Mouse (Mus musculus) urinary bladder, adult 2 months (tissue): ENCODE data around the gene Tmem231. TPM values are rescaled to one million over a fixed set of nuclear protein-coding genes. Genes with fewer than 3 reads are reported as not detected.
A peak's percentile ranks its signal among the peaks of the same experiment; 100 is the strongest.
"Not testable (repeated sequence)": the region's sequence is repeated elsewhere in the genome, so short reads cannot be mapped to it uniquely, and the experiment has no call there.

Source experiments
- DNase-seq: peaks from one replicate; pipeline ENCODE4 v3.0.0; 2022; ENCODE audit warnings: low spot score
- polyA plus RNA-seq: library from polyadenylated mRNA; depleted of rRNA; stranded (reverse); fragments of >200 nt; gene quantifications from 2 replicates; pipeline ENCODE4 v1.2.3, GENCODE M21; 2012

Gene Tmem231
- polyA plus RNA-seq, 1 experiment: 8.1 TPM

DNA sequence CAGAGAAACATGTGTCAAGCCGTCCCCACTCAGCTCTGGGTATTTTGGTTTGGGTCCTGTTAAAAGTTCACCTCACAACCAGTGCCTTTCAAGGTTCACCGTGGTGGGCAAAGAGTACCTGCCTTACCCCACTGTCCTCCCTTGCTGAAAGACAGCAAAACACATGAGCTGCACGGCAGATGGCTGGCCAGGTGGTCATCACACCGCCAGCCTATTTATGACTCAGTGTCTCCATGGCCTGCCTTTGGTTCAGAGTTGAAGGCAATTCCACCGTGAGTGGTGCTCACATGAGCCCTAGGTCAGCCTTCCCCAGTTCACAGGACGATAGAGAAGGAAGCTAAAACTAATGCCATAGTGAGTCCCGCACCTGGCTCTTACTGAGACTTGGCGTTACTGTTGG is 14.3 kb upstream of the Tmem231 start:
- no peak for DNase-seq

DNA sequence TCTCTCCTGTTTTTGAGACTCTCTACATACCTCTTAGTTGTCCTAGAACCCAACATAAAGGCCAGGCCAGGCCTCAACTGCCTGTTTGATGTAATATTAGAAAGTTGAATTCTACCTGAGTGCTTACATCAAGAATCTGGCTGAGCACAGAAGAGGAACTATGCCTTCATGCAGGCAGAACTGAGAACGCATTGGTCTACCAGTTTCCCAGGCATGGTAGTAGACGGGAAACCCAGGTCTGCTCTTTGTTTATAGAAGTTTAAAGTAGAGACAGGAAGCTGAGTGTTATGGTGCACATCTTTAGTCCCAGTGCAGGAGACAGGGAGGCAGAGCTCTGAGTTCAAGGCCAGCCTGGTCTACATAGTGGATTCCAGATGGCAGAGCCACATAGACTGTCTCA is 13.5 kb upstream of the Tmem231 start:
- no peak for DNase-seq

DNA sequence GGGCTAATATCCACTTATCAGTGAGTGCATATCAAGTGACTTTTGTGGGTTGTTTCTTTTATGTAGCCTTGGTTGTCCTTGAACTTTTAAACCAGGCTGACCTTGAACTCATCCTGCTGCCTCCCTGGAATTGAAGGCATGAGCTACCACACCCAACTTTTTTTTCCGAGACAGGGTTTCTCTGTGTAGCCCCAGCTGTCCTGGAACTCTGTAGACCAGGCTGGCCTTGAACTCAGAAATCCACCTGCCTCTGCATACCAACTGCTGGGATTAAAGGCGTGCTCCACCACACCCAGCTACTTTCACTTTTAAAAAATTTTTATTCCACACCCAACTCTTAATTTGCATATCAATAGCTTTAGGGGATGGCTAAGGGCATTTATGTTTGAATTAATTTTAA is 9.9 kb upstream of the Tmem231 start:
- no peak for DNase-seq

DNA sequence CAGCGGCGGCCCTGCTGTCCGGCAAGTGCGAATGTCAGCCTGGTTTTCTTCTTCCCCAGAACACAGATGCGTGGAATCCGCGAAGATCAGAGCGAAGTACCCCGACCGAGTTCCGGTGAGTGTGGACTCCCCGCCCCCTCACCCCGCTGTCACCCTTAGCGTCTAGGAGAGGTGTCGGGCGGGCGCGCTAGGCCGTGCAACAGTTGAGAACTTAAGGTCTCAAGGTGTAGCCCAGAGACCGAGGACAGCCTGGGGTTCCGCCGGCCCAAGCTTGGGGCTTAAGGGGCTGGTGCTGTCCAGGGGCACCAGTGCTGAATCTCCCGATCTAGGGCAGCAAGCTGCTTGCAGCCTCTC is 7.4 kb upstream of the Tmem231 start:
- no peak for DNase-seq

DNA sequence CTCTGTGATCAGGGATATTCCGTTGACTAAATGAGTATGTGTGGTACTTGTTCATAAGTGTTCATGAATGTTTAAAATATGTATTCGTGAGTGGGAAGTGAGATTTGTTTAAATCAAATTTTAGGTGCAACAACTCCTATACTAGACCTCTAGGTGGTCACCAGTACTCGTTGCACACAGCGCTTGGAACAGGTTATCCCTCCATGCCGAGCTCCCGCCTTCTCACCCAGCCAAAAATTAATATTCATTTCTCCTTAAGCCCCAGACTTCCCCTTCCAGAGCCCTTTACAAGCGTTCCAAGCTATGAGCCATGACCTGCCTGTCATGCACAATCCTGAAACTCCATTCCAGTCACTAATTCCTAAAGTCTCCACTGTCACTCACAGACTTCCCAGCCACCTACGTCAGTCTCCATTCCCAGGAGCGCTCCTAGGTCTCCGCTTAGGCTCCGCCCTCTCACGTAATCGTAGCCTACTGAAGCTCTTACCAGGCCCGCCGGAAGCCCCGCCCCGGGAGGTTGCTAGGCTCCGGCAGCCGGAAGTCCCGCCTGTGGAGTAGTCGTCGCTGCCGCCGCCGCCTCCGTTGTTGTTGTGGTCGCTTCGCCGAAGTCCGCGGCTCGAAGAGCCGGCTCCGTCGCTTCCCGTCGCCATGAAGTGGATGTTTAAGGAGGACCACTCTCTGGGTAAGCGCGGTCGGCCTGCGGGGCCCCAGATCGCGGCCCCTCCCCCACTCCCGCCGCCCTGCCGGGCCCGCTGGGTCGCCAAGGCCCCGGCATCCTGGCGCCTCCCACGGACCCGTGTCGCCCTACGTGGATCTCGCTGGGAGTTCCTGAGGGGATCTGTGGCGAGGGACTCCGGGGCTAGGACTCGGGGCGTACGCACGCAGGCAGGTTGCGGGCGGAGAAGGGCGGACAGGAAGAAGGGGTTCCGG is 6.8 kb upstream of the Tmem231 start, which contains the start of gene Gabarapl2:
Gabarapl2 (plus strand) TSS at position 533 of the 930 bp plus-strand sequence.
- peak; percentile 88 for DNase-seq

DNA sequence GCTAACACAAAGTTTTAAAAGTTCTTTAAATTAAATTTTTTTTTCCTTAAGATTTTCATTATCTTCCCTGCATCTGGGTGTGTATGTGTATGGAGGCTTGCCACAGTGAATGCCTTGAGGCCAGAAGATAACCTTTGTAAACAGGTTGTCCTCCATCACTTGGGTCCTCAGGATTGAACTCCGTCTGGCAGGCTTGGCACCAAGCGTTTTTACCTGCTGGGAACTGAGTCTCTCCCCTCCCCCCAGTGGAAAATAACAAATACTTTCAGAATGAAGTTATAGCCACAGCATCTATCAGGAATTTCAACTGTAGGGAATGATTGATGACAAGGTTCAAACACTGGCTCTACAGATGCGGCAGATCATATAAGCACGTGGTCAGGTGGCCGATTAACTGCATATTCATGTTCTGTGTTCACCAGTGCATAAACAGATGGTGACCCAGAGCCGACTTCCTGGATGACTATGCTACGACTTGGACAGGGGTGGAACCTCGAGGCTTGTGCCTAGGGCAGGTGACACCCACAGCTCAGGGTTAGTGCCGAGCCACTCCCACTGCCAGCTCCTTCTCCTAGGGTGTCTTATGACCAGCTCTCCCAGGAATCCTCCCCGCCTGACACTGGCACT is 5.9 kb upstream of the Tmem231 start:
- peak; percentile 35 for DNase-seq

DNA sequence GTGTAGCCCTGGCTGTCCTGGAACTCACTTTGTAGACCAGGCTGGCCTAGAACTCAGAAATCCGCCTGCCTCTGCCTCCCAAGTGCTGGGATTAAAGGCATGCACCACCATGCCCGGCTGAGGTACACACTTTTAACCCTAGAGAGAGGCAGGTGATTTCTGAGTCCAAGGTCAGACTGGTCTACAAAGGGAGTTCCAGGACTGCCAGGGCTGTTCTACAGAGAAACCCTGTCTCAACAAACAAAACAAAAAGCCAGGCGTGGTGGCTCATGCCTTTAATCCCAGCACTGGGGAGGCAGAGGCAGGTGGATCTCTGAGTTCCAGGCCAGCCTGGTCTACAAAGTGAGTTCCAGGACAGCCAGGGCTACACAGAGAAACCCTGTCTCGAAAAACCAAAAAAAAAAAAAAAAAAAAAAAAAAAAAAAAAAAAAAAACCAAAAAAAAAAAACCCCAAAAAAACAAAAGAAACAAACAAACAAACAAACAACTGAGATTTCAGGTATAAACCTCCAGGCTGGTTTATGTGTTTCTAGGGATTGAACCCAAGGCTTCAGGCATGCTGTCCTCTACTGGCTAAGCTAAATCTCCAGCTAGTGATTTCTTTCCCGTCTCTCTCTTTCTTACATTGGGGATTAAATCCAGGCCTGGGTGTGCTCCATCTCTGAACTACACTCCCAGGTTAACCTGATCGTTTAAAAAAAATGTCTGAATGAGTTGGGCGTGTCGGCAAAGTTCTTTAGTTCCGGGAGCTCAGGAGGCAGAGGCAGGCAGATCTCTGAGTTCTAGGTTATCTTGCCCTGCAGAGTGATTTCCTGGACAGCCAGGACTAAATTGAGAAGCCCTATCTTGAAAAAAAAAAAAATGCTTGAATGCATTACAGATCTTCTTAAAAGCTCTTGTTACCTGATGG is 4.7 kb upstream of the Tmem231 start:
- not testable (repeated sequence) for DNase-seq

DNA sequence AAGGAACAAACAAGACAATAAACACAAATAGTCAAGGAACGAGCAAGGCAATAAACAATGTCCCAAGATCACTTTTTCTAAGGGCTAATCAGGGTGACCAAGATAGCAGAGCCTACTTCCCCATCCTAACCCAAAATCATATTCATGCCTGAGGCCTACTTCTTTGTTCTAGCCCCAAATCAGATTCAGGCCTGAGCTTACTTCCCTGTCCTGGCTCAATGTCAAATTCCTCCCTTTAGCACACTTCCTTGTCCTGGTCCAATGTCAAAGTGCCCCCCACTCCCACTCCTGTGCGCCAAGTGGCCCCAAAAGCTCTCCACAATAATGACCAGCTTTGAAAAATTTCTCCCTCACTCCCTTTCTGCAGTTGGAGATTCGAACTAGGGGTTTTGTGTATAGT is 3.5 kb upstream of the Tmem231 start:
- no peak for DNase-seq

DNA sequence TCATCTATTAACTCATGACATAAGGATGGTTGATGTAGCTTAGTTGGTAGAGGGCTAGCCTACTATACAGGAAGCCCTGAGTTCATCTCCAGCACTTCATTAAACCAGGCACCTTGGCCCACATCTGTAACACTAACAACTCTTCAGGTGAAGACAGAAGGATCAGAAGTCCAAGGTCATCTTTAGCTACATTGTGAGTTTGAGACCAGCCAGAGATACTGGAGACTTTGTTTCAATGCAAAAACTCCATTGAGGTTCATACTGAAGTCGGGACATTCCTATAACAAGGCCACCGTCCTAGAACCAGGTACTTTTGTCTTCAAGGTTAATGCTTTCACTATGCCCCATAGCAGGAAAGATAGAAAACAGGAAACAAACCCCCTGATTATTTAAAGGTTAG is 520 bp upstream of the Tmem231 start:
- no peak for DNase-seq

DNA sequence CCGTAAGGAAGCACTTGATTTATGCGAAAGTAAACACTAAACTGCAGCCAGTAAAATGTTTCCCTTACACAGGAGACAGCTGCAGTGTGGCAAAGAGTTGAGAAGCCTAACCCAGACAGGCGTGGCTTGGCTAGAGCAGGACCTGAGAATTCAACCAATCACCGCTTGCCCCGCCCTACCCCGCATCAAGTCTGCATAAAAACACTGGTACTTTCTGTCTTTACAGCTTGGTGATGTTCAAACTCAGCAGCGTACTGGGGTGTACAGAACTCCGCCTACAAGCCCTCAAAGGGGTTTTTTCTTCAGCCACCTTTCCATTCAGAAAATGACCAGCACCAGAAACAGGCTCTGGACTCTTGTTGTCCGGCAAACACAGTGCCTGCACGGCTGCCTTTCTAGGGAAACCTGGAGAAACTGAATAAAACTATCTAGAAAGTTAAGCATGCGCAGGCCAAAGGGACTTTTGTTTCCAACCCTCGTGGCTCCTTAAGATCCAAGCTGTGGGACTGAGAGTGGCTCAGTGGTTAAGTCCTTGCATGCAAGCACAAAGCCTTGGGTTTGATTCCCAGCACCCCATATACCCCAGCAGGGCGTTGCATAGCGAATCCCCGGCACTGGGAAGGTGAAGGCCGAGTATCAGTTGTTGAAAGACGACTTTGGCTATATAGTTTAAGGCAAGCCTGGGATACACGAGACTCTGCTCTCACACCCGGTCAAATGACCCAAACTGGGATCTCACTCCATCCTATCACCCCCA is 923 bp downstream of the Tmem231 start:
- DNase-seq: no peak

DNA sequence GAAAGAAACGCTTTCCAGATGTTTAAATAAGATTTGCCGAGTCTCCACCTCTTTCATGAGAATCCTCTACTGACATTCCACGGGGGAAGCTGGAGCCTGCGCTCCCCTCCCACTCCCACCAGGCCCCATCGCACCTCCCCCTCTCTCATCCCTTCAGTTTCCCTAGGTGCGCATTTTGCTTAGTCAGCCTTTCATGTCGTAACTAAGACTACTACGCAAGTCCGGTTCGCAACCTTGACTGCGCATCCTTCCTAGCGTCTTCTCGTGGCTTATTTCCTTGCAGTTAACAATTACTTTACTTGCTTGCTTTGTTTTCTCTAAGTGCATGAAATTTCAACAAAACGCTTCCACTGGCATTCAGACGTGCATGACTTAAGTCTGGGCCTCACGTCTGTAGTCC is 2.0 kb downstream of the Tmem231 start:
- no peak for DNase-seq

DNA sequence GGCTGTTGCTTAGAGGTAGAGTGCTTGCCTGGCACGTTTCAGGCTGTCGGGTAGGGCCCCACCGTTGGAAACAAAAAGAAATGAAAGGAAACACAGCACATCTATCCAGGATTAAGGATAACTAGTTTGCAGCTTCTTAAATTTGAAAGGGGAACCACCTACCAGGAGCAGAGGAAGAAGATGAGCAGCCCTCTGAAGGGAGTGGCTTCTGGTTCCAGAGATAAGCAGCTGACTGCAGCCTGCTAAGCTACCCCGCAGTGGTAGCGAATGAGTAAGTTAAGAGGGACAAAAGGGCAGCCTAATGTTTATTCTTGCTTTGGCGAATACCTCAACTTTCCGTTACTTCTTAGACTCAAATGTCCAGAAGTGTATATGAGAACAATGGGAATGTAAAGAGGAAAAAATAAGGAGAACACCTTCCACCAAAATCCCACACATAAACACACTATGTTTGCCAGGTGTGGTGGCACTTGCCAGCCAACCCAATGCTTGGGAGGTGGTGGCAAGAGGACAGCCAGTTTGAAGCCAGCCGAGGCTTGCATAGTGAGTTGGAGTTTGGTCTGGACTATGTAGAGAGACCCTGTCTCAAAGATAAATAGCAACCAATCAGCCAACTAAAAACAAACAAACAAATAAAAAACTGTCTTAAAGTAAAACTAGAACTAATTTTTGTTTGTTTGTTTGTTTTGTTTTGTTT is 3.9 kb downstream of the Tmem231 start:
- no peak for DNase-seq

DNA sequence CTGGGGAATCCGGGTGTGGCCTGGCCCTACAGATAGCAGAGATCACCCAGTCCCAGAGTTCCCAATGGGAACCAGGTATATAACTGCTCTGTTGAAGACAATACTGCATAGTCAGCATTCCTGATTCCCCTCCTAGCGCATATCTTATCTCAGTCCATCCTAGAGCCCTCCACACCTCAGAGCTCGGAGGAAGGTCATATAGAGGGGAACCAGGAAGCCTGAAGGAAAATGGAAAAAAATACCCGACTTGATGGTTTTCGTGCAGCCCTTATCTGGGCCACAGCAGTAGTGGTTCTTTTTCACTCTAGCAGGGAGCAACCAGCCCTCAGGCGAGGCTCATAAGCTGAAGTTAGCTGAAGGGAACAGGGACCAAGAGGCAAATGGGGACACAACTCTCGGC is 8.7 kb downstream of the Tmem231 start:
- no peak for DNase-seq

DNA sequence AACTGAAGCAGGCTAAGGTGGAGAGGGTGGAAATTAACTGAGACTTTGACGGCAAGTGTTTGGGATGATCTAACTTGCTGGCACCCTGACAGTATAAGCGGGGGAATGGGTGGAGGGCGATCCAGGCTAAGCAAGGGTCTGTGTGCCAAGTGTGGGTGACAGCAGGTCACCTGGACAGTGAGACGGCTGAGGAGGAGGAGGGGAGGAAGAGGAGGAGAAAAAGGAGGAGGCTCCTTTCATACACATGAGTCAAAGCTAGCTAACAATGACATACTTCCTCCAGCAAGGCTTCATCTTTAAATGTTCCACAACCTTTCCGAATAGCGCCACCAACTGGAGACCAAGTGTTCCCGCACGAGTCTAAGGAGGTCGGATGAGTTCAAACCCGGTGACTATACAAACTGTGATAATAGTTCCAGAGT is 10.3 kb downstream of the Tmem231 start:
- no peak for DNase-seq

DNA sequence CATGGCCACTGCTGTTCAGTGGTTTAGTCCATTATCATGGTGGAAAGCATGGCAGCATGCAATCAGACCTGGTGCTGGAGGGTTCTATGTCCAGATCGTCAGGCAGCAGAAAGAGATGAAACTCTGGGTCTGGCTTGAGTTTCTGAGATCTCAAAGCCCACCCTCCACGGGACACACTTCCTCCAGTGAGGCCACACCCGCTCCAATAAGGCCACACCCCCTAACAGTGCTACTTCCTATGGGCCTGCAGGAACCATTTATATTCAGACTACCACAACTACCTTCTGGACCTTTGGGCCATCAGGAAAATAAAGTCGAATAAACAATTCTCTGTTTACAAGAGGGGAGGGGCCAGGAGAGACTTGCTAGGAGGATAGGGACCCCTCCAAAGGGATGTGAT is 12.7 kb downstream of the Tmem231 start:
- no peak for DNase-seq

DNA sequence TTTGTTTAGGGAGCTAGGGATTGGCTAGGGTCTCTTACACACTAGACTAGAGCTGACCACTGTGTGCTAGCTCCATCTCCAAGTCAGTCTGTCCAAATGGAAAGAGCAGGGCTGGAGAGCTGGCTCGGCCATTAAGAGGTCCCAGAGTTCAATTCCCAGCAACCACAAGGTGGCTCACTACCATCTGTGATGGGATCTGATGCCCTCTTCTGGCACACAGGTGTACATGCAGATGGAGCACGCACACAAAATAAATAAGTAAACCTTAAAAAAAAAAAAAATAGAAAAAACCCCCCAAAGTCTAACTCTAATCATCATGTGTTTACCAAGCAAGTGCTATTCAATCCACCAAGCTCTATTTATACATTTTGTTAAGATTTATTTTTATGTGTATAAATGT is 14.0 kb downstream of the Tmem231 start:
- DNase-seq: no peak

DNA sequence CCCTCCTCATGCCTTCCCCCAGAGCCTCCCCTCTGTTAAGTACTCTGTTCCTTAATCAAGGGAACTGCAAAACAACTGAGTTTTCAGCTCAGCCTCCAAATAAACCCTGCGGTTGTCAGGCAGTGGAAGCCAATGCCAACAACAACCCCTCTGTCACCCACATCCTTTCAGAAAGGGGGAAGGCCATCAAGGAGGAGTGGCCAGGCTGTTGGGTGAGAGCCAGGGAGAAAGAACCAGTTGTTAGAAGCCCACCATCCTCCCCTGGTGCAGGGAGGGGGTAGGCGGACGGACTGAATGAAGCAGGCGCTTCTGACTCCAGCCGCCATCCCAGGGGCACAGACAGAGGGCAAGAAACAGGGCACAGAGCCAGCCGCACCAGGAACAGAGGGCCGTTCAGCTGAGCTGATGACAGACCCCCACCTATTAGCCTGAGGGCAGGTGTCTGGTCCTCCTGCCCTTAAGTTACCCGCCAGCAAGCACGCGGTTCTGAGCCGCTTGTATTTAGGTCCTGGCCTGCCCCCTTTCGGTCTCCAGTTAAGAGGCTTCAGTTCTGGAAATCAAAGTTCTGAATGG is 20.7 kb downstream of the Tmem231 start:
- DNase-seq: no peak

DNA sequence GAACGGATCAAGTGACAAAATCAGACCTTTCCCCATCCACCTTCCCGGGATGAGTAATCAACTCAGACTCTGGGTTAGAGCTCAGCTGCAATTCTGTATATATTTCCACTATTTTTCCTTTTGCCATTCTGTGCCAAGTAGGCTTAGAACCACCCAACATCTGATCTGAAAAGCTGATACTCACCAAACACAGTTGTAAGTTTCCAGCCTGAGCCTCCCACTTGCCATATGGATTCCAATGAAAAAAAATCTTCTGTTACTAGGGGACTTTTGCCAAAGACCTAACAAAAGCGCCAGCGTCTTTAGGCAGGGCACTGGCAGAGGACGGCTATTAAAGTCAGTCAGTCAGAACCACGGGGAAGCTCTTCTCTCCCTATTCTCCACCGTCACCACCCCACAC is 22.1 kb downstream of the Tmem231 start:
- DNase-seq: no peak

DNA sequence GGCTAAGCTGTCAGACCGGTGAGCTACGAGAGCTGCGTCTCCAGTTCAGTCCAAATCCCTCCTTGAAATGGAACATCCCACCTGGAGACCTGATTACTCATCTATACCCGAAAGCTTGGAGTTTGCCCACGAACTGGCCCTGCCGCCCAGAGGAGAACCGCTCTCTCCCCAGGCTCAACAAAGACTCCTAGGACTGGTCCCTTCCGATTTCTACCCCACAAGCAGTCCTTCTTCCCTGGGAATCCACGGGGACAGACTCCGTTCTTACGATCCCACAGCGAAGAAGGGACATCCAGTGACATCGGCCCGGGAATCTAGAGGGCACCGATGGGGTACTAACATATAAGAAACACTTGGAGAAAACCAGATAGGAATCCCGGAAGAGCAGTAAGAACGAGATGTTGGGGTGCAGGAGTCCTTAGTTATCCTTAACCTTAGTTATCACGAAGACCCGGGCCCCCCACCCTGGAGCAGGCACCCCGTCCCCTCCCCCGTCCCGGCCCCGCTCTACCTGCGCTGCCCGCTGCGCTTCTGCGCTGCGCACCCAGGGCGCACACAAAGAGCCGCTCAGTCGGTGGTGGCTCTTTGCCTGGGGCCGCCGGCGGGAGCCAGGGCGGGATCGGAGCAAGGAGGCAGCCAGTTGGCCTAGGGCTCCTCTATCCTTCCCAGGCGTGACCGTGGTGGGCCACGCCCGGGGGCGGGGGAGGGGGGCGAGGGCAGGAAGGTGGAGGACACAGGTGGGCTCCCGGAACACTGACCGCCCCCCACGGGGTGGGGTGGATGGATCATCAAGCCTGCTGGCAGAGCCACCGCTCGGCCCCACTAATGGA is 23.8 kb downstream of the Tmem231 start, which contains the start of gene Chst5:
Chst5 (minus strand) TSS at position 827 of the 830 bp plus-strand sequence.
- no peak for DNase-seq
